Mouse (Mus musculus): ENCODE data around the gene Stmn3. TPM values are rescaled to one million over a fixed set of nuclear protein-coding genes. Genes with fewer than 3 reads are reported as not detected.

The Stmn3 gene
- total RNA-seq, 2 experiments from 2014 or later, result 10.3 to 11.7 TPM

GRCm38 (mm10) chr2:181286629-181287337 is 27.5 kb downstream of the Stmn3 start:
- DNase-seq, result no peak

GRCm38 (mm10) chr2:181279968-181280367 is 34.3 kb downstream of the Stmn3 start:
- DNase-seq, result no peak

GRCm38 (mm10) chr2:181277866-181278265 is 36.4 kb downstream of the Stmn3 start:
- DNase-seq, result no peak

GRCm38 (mm10) chr2:181276766-181277165 is 37.5 kb downstream of the Stmn3 start:
- peak; percentile 25 to 52 for DNase-seq

GRCm38 (mm10) chr2:181274639-181275038 is 39.7 kb downstream of the Stmn3 start:
- no peak for DNase-seq

GRCm38 (mm10) chr2:181273829-181274228 is 40.5 kb downstream of the Stmn3 start:
- DNase-seq, result no peak

GRCm38 (mm10) chr2:181272092-181272491 is 42.2 kb downstream of the Stmn3 start:
- no peak for DNase-seq

GRCm38 (mm10) chr2:181266839-181267238 is 47.5 kb downstream of the Stmn3 start:
- no peak for DNase-seq

Other genes with a start within 250 kb of the Stmn3 start
- 1 to 10 TPM; 3.2 to 4.4 TPM for gene Kcnq2, start 179.2 kb downstream of the Stmn3 start, total RNA-seq (2021)
- gene Eef1a2, start 157.5 kb downstream of the Stmn3 start, total RNA-seq (2021), result 10 to 100 TPM; 33.0 to 40.3 TPM
- 10 to 100 TPM; 76.6 to 81.8 TPM for gene Ppdpf, start 127.3 kb downstream of the Stmn3 start, total RNA-seq (2021)
- not detected for gene Ptk6, start 111.7 kb downstream of the Stmn3 start, total RNA-seq (2021)
- gene Srms, start 101.3 kb downstream of the Stmn3 start, total RNA-seq (2021), result under 1 TPM; 0.53 to 0.66 TPM
- gene Fndc11, start 94.5 kb downstream of the Stmn3 start, total RNA-seq (2021), result not detected
- gene Helz2, start 72.5 kb downstream of the Stmn3 start, total RNA-seq (2021), result 10 to 100 TPM; 19.3 to 28.7 TPM
- gene Gmeb2, start 26.5 kb downstream of the Stmn3 start, total RNA-seq (2021), result 10 to 100 TPM; 14.5 to 22.0 TPM
- 10 to 100 TPM; 26.5 to 32.1 TPM for gene Rtel1, start 5.2 kb upstream of the Stmn3 start, total RNA-seq (2021)
- gene Zgpat, start 50.4 kb upstream of the Stmn3 start, total RNA-seq (2021), result 10 to 100 TPM; 34.8 to 47.3 TPM
- gene Arfrp1, start 50.9 kb upstream of the Stmn3 start, total RNA-seq (2021), result 10 to 100 TPM; 38.9 to 45.5 TPM
- 10 to 100 TPM; 13.4 to 18.1 TPM for gene Lime1, start 65.6 kb upstream of the Stmn3 start, total RNA-seq (2021)
- gene Zbtb46, start 144.9 kb upstream of the Stmn3 start, total RNA-seq (2021), result 10 to 100 TPM; 16.7 to 17.5 TPM
- not detected for gene Abhd16b, start 178.7 kb upstream of the Stmn3 start, total RNA-seq (2021)
- 100 to 1,000 TPM; 104 to 114 TPM for gene Tpd52l2, start 182.6 kb upstream of the Stmn3 start, total RNA-seq (2021)
- 10 to 100 TPM; 92.9 to 93.7 TPM for gene Dnajc5, start 206.0 kb upstream of the Stmn3 start, total RNA-seq (2021)